Mouse (Mus musculus): ENCODE results near the gene AC124108.1. TPM values are rescaled to one million over a fixed set of nuclear protein-coding genes. Genes with fewer than 3 reads are reported as not detected.

Gene AC124108.1
- polyA plus RNA-seq, 2 experiments = 0.14 to 0.80 TPM

DNA sequence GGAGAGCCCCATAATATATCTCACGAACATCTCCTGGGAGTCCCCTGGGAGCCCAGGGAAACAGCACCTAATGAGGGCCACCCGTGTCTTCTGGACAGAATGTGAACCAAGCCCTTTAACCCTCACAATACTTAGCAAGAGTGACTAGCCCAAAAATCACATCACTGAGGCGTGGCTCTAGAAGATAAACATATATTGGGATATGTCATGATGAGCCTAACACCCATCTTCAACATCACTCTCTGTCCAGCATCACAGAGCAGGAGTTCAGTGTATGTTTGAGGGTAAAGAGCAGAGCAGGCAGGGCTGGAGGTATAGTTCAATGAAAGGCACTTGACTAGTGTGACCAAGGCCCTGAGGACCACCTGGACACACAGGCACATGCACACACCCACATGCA is 38.4 kb downstream of the AC124108.1 start, which contains the start of gene Gm10188:
Gm10188 (minus strand) TSS at position 101 of the 400 bp plus-strand sequence.
- ATAC-seq (ENCODE audit: low FRiP score, low read depth) (no peak), DNase-seq (ENCODE audit: low spot score) (no peak)
- no peak within 1 kb of the TSS for H3K4me2 ChIP-seq (replicated peaks; ENCODE audit: low read depth, low read length, severe bottlenecking)
- no peak within 1 kb of the TSS for H3K4me3 ChIP-seq (replicated peaks; ENCODE audit: low read length)
- H3K9ac ChIP-seq (ENCODE audit: low read depth, low read length, severe bottlenecking) = no peak within 1 kb of the TSS
- no peak within 1 kb of the TSS for H3K27ac ChIP-seq (replicated peaks; ENCODE audit: low read depth, low read length)
- no peaks in the 10 kb centered on the region for H3K4me1 ChIP-seq (ENCODE audit: control insufficient read depth, insufficient read depth, low read length)
- WGBS = 80% methylated on average over 3 of the region's 3 CpGs
- no peaks in the 10 kb centered on the region for H3K36me3 ChIP-seq (ENCODE audit: control insufficient read depth, insufficient read depth, low read length)
- no peaks in the 10 kb centered on the region for H3K27me3 ChIP-seq (ENCODE audit: control insufficient read depth, insufficient read depth, low read length)
- no peak for TF ChIP-seq POLR2A (IDR thresholded peaks at IDR 0.05; ENCODE audit: borderline replicate concordance, extremely low read depth, insufficient read depth, insufficient read length)
- H3K9me3 ChIP-seq (ENCODE audit: control insufficient read depth, low read length) = no peaks in the 10 kb centered on the region

DNA sequence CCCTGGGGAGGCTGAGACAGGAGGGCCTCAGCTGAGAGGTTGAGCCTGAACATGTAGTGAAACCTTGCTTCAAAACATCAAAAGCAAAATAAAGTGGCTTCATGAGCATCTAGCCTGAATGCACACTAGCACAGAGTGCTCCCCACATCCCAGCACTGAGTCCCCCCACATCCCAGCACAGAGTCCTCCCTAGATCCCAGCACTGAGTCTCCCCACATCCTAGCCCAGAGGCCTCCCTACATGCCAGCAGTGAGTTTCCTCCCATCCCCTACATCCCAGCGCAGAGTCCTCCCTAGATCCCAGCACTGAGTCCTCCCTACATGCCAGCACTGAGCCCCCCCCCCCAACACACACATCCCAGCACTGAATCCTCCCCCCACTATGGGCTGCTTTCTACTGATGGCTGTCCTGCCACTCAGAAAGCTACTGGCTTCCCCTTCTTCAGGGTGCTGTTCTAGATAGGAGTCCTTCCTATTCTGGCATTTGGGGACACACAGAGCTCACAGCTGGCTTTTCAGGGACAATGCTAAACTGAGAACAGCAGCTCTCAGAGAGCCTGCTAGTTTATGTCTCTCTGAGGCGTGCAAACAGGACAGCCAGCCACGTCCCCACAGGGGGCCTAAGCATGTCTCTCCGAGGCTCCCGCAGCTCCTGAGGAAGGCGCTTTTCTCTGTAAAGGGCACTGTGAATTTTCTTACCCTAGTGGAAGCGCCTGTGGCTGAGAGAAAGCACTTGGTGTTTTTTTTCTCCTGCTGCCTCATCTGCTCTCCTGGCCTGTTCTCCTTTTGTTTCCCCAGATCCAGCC is 40.4 kb downstream of the AC124108.1 start:
- H3K27ac ChIP-seq (replicated peaks; ENCODE audit: low read depth, low read length) = no peak overlapping the region
- H3K9me3 ChIP-seq (ENCODE audit: control insufficient read depth, low read length) = no peaks in the 10 kb centered on the region
- whole genome bisulfite sequencing = 43% methylated on average over 7 of the region's 7 CpGs
- no peaks in the 10 kb centered on the region for H3K36me3 ChIP-seq (ENCODE audit: control insufficient read depth, insufficient read depth, low read length)
- no peaks in the 10 kb centered on the region for H3K4me1 ChIP-seq (ENCODE audit: control insufficient read depth, insufficient read depth, low read length)
- H3K9ac ChIP-seq (ENCODE audit: low read depth, low read length, severe bottlenecking) = no peak overlapping the region
- H3K4me2 ChIP-seq (replicated peaks; ENCODE audit: low read depth, low read length, severe bottlenecking) = no peak overlapping the region
- no peak for TF ChIP-seq POLR2A (IDR thresholded peaks at IDR 0.05; ENCODE audit: borderline replicate concordance, extremely low read depth, insufficient read depth, insufficient read length)
- H3K27me3 ChIP-seq (ENCODE audit: control insufficient read depth, insufficient read depth, low read length) = no peaks in the 10 kb centered on the region
- DNase-seq (ENCODE audit: low spot score) = no peak
- no peak overlapping the region for H3K4me3 ChIP-seq (replicated peaks; ENCODE audit: low read length)
- no peak for ATAC-seq (ENCODE audit: low FRiP score, low read depth)

DNA sequence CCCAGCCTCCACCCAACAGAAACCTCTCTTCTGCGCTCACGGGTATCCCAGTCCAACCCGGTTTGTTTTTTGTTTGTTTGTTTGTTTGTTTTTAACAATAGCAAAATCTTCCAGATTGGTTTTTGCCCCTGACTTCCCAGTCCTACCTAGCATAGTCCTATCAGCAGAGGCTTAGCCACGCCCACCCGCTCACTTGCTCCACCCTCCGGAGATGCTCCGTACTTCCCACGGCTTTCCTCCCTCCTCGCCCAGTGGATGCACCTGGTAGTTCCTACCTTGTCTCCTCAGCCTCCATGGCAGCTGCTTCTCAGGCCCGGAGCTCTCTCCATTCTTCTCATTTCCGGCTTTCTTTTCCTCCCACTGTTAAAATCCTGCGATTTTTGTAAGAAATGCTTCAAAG is 42.3 kb downstream of the AC124108.1 start:
- no peak overlapping the region for H3K27ac ChIP-seq (replicated peaks; ENCODE audit: low read depth, low read length)
- DNase-seq (ENCODE audit: low spot score) (peak; percentile 31), ATAC-seq (ENCODE audit: low FRiP score, low read depth) (no peak)
- no peak overlapping the region for H3K9ac ChIP-seq (ENCODE audit: low read depth, low read length, severe bottlenecking)
- H3K4me3 ChIP-seq (replicated peaks; ENCODE audit: low read length) = no peak overlapping the region
- no peaks in the 10 kb centered on the region for H3K4me1 ChIP-seq (ENCODE audit: control insufficient read depth, insufficient read depth, low read length)
- no peak overlapping the region for H3K4me2 ChIP-seq (replicated peaks; ENCODE audit: low read depth, low read length, severe bottlenecking)
- no peaks in the 10 kb centered on the region for H3K9me3 ChIP-seq (ENCODE audit: control insufficient read depth, low read length)
- no peak for TF ChIP-seq POLR2A (IDR thresholded peaks at IDR 0.05; ENCODE audit: borderline replicate concordance, extremely low read depth, insufficient read depth, insufficient read length)
- 24% methylated on average over 12 of the region's 12 CpGs for WGBS
- H3K36me3 ChIP-seq (ENCODE audit: control insufficient read depth, insufficient read depth, low read length) = no peaks in the 10 kb centered on the region
- H3K27me3 ChIP-seq (ENCODE audit: control insufficient read depth, insufficient read depth, low read length) = no peaks in the 10 kb centered on the region

DNA sequence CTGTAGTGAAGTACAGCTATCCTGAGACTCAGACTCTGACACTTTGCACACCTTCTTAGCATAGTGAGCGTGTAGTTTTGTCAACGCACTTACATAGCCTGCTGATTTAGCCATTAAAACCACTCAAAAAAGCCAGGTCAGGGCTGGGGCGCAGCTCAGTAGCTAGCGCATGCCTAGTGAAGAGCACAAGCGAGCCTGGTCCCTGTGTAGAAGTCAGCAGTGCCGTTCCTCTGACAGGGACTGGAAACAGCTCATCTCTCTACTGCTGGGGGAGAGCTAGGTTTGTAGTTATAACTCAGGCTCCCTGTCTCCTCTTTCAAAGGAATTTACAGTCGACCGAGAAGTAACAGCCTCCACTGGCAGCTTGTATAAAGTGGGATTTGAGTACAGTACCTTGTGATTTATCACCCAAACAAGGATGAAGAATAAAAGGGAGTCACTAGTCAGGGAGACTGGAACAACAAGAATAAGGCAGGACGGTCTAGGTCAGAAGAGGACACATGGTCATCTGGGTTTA is 43.6 kb downstream of the AC124108.1 start:
- Histone ChIP-seq H3K9ac (ENCODE audit: low read depth, low read length, severe bottlenecking) (no peak overlapping the region), H3K27ac (replicated peaks; ENCODE audit: low read depth, low read length) (no peak overlapping the region), H3K36me3 (ENCODE audit: control insufficient read depth, insufficient read depth, low read length) (no peaks in the 10 kb centered on the region), H3K4me3 (replicated peaks; ENCODE audit: low read length) (no peak overlapping the region), H3K9me3 (ENCODE audit: control insufficient read depth, low read length) (no peaks in the 10 kb centered on the region), H3K4me1 (ENCODE audit: control insufficient read depth, insufficient read depth, low read length) (no peaks in the 10 kb centered on the region), H3K27me3 (ENCODE audit: control insufficient read depth, insufficient read depth, low read length) (no peaks in the 10 kb centered on the region), H3K4me2 (replicated peaks; ENCODE audit: low read depth, low read length, severe bottlenecking) (no peak overlapping the region)
- no peak for ATAC-seq (ENCODE audit: low FRiP score, low read depth)
- no peak for DNase-seq (ENCODE audit: low spot score)
- no peak for TF ChIP-seq POLR2A (IDR thresholded peaks at IDR 0.05; ENCODE audit: borderline replicate concordance, extremely low read depth, insufficient read depth, insufficient read length)
- 38% methylated on average over 9 of the region's 9 CpGs for WGBS

DNA sequence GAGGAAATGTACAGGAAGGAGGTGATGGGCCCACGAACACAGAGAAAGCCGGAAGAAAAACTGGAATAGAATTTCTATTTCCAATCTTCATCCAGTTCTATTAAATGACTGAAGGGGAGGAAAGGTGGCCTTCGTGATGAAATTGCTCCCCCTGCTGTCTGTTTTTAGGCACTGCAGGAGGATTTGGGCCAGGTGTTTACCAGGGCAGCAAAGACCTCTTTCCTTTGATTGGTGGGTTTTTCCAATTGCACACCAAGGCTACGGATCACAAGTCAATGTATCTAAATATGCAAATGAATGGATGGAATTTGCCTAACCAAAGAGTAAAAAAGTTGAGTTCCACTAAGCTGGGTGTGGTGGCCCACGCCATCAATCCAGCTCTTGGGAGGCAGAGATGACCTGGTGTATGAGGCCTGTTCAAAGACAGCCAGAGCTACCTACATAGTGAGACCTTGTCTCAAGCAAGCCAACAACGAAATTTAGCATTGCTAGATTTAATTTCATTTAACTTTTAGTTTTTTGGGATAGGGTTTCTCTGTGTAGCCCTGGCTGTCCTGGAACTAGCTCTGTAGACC is 46.4 kb downstream of the AC124108.1 start:
- ATAC-seq (ENCODE audit: low FRiP score, low read depth) (no peak), DNase-seq (ENCODE audit: low spot score) (peak; percentile 51)
- H3K4me1 ChIP-seq (ENCODE audit: control insufficient read depth, insufficient read depth, low read length) = no peaks in the 10 kb centered on the region
- H3K36me3 ChIP-seq (ENCODE audit: control insufficient read depth, insufficient read depth, low read length) = no peaks in the 10 kb centered on the region
- TF ChIP-seq POLR2A (IDR thresholded peaks at IDR 0.05; ENCODE audit: borderline replicate concordance, extremely low read depth, insufficient read depth, insufficient read length) = no peak
- H3K9me3 ChIP-seq (ENCODE audit: control insufficient read depth, low read length) = no peaks in the 10 kb centered on the region
- H3K4me2 ChIP-seq (replicated peaks; ENCODE audit: low read depth, low read length, severe bottlenecking) = no peak overlapping the region
- H3K4me3 ChIP-seq (replicated peaks; ENCODE audit: low read length) = no peak overlapping the region
- no peaks in the 10 kb centered on the region for H3K27me3 ChIP-seq (ENCODE audit: control insufficient read depth, insufficient read depth, low read length)
- WGBS = 19% methylated on average over 6 of the region's 6 CpGs
- no peak overlapping the region for H3K9ac ChIP-seq (ENCODE audit: low read depth, low read length, severe bottlenecking)
- no peak overlapping the region for H3K27ac ChIP-seq (replicated peaks; ENCODE audit: low read depth, low read length)

Data from limb, embryonic 14.5 days (tissue).